Mouse (Mus musculus): Measurements from ENCODE around the gene Hdac9. TPM values are rescaled to one million over a fixed set of nuclear protein-coding genes. Genes with fewer than 3 reads are reported as not detected.

Gene Hdac9
- polyA plus RNA-seq, 1 experiment: 0.06 TPM

DNA sequence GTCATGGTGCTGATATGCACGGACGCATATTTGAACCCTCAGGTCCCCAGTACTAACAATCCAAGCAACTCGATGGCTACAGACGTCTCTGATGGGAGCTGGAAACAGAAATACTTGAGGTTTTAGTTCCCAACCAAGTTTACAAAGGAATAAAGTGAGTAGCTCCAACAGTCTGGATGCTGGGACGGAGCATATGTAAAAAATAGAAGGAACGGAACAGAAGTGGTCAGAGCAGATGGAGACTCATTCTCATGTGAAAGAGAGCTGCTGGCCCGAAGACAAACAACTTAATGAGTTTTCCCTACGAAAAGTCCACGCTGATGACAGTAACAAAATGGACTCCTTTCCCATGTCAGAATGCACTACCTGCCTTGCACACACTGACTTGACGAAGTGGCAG is 518.3 kb downstream of the Hdac9 start:
- H3K79me2 ChIP-seq (ENCODE audit: control insufficient read depth, insufficient read depth): no peaks in the 10 kb centered on the region
- TF ChIP-seq CTCF (IDR thresholded peaks at IDR 0.05; ENCODE audit: control insufficient read depth, insufficient read depth, insufficient read length): no peak
- no peak for TF ChIP-seq MYOD1 (IDR thresholded peaks at IDR 0.05; ENCODE audit: control insufficient read depth, insufficient read length, low read depth)
- no peak for TF ChIP-seq MYOG (IDR thresholded peaks at IDR 0.05; ENCODE audit: control insufficient read depth, extremely low read depth, insufficient read length)
- TF ChIP-seq FOSL1 (IDR thresholded peaks at IDR 0.05; ENCODE audit: insufficient read depth, low read length, poor library complexity, severe bottlenecking): no peak
- TF ChIP-seq MAX (IDR thresholded peaks at IDR 0.05): no peak
- TF ChIP-seq CEBPB (IDR thresholded peaks at IDR 0.05; ENCODE audit: low read depth): no peak
- TF ChIP-seq USF1 (IDR thresholded peaks at IDR 0.05; ENCODE audit: low read depth): no peak

GRCm38 (mm10) chr12:34394342-34394741 is 522.6 kb downstream of the Hdac9 start:
- H3K27me3 ChIP-seq (ENCODE audit: control insufficient read depth, insufficient read depth, insufficient read length): no peaks in the 10 kb centered on the region

More for the DNA sequence above, 518.3 kb downstream of the Hdac9 start:
- Histone ChIP-seq H3K27me3 (ENCODE audit: control insufficient read depth, insufficient read depth, insufficient read length) (no peaks in the 10 kb centered on the region), H3K36me3 (ENCODE audit: control insufficient read depth, insufficient read depth) (no peaks in the 10 kb centered on the region), H3K4me3 (ENCODE audit: insufficient read depth, poor library complexity, severe bottlenecking) (no peak overlapping the region), H3ac (ENCODE audit: control insufficient read depth, insufficient read length, low read depth) (no peak overlapping the region), H3K79me3 (ENCODE audit: low read depth) (no peaks in the 10 kb centered on the region)

DNA sequence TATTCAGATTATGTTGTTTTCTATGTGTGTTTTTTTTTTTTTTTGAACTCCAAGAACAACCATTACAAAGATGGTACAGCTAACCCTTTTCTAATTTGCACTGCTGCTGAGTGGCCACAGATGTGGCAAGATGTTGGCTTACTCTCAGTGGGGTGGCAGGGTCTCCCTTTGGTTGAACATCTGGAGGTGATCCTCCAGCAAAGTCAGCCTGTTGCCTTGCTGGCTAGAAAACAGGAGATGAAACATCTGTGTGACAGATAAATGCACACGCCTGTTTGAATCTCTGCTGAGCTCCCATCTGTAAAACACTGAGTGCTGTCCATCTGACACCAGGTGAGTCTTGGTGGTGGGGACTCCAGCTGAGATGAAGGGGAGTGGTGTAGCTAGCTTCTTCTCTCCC is 537.2 kb downstream of the Hdac9 start:
- Histone ChIP-seq H3K79me3 (ENCODE audit: low read depth) (no peaks in the 10 kb centered on the region), H3ac (ENCODE audit: control insufficient read depth, insufficient read length, low read depth) (no peak overlapping the region), H3K27me3 (ENCODE audit: control insufficient read depth, insufficient read depth, insufficient read length) (no peaks in the 10 kb centered on the region), H3K79me2 (ENCODE audit: control insufficient read depth, insufficient read depth) (no peaks in the 10 kb centered on the region), H3K4me3 (ENCODE audit: insufficient read depth, poor library complexity, severe bottlenecking) (no peak overlapping the region), H3K36me3 (ENCODE audit: control insufficient read depth, insufficient read depth) (no peaks in the 10 kb centered on the region)
- no peak for TF ChIP-seq USF1 (IDR thresholded peaks at IDR 0.05; ENCODE audit: low read depth)
- TF ChIP-seq FOSL1 (IDR thresholded peaks at IDR 0.05; ENCODE audit: insufficient read depth, low read length, poor library complexity, severe bottlenecking): no peak
- TF ChIP-seq MAX (IDR thresholded peaks at IDR 0.05): no peak
- TF ChIP-seq CEBPB (IDR thresholded peaks at IDR 0.05; ENCODE audit: low read depth): no peak
- TF ChIP-seq CTCF (IDR thresholded peaks at IDR 0.05; ENCODE audit: control insufficient read depth, insufficient read depth, insufficient read length): no peak
- no peak for TF ChIP-seq MYOG (IDR thresholded peaks at IDR 0.05; ENCODE audit: control insufficient read depth, extremely low read depth, insufficient read length)
- TF ChIP-seq MYOD1 (IDR thresholded peaks at IDR 0.05; ENCODE audit: control insufficient read depth, insufficient read length, low read depth): no peak

More at GRCm38 (mm10) chr12:34394342-34394741, 522.6 kb downstream of the Hdac9 start:
- H3K36me3 ChIP-seq (ENCODE audit: control insufficient read depth, insufficient read depth): no peaks in the 10 kb centered on the region
- H3ac ChIP-seq (ENCODE audit: control insufficient read depth, insufficient read length, low read depth): no peak overlapping the region
- H3K4me3 ChIP-seq (ENCODE audit: insufficient read depth, poor library complexity, severe bottlenecking): no peak overlapping the region
- no peak for TF ChIP-seq MYOG (IDR thresholded peaks at IDR 0.05; ENCODE audit: control insufficient read depth, extremely low read depth, insufficient read length)
- no peak for TF ChIP-seq USF1 (IDR thresholded peaks at IDR 0.05; ENCODE audit: low read depth)
- TF ChIP-seq MAX (IDR thresholded peaks at IDR 0.05): no peak
- no peak for TF ChIP-seq FOSL1 (IDR thresholded peaks at IDR 0.05; ENCODE audit: insufficient read depth, low read length, poor library complexity, severe bottlenecking)
- TF ChIP-seq CEBPB (IDR thresholded peaks at IDR 0.05; ENCODE audit: low read depth): no peak
- no peak for TF ChIP-seq MYOD1 (IDR thresholded peaks at IDR 0.05; ENCODE audit: control insufficient read depth, insufficient read length, low read depth)
- no peak for TF ChIP-seq CTCF (IDR thresholded peaks at IDR 0.05; ENCODE audit: control insufficient read depth, insufficient read depth, insufficient read length)
- no peaks in the 10 kb centered on the region for H3K79me2 ChIP-seq (ENCODE audit: control insufficient read depth, insufficient read depth)
- no peaks in the 10 kb centered on the region for H3K79me3 ChIP-seq (ENCODE audit: low read depth)

DNA sequence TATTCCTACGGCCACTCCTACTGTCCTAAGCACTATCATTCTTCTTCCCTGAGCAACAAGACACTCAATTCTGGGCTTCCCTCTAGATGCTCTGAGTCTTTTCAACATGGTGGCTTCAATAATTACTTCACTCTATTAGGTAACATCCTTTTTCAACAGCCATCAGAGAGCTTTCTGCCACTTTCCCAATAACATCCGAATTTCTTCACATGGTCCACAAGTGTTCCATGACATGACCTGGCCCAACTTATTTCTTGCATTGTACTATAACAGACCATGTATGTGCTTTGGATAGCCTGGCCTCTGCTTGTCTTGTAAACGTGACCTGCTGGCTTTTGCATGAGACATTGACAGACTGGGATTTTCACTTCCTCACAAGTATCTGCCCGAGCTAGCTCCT is 538.3 kb downstream of the Hdac9 start:
- TF ChIP-seq MYOG (IDR thresholded peaks at IDR 0.05; ENCODE audit: control insufficient read depth, extremely low read depth, insufficient read length) (no peak), MYOD1 (IDR thresholded peaks at IDR 0.05; ENCODE audit: control insufficient read depth, insufficient read length, low read depth) (no peak), USF1 (IDR thresholded peaks at IDR 0.05; ENCODE audit: low read depth) (no peak), CTCF (IDR thresholded peaks at IDR 0.05; ENCODE audit: control insufficient read depth, insufficient read depth, insufficient read length) (no peak), MAX (IDR thresholded peaks at IDR 0.05) (no peak), CEBPB (IDR thresholded peaks at IDR 0.05; ENCODE audit: low read depth) (no peak)
- Histone ChIP-seq H3K27me3 (ENCODE audit: control insufficient read depth, insufficient read depth, insufficient read length) (no peaks in the 10 kb centered on the region), H3K79me3 (ENCODE audit: low read depth) (no peaks in the 10 kb centered on the region), H3K36me3 (ENCODE audit: control insufficient read depth, insufficient read depth) (no peaks in the 10 kb centered on the region), H3ac (ENCODE audit: control insufficient read depth, insufficient read length, low read depth) (no peak overlapping the region), H3K79me2 (ENCODE audit: control insufficient read depth, insufficient read depth) (no peaks in the 10 kb centered on the region), H3K4me3 (ENCODE audit: insufficient read depth, poor library complexity, severe bottlenecking) (no peak overlapping the region)

GRCm38 (mm10) chr12:34351906-34352305 is 565.0 kb downstream of the Hdac9 start:
- Histone ChIP-seq H3K27me3 (ENCODE audit: control insufficient read depth, insufficient read depth, insufficient read length) (no peaks in the 10 kb centered on the region), H3K4me3 (ENCODE audit: insufficient read depth, poor library complexity, severe bottlenecking) (no peak overlapping the region), H3ac (ENCODE audit: control insufficient read depth, insufficient read length, low read depth) (no peak overlapping the region), H3K36me3 (ENCODE audit: control insufficient read depth, insufficient read depth) (no peaks in the 10 kb centered on the region), H3K79me3 (ENCODE audit: low read depth) (no peaks in the 10 kb centered on the region), H3K79me2 (ENCODE audit: control insufficient read depth, insufficient read depth) (no peaks in the 10 kb centered on the region)
- TF ChIP-seq CTCF (IDR thresholded peaks at IDR 0.05; ENCODE audit: control insufficient read depth, insufficient read depth, insufficient read length): no peak
- TF ChIP-seq MAX (IDR thresholded peaks at IDR 0.05): no peak
- no peak for TF ChIP-seq CEBPB (IDR thresholded peaks at IDR 0.05; ENCODE audit: low read depth)
- no peak for TF ChIP-seq MYOD1 (IDR thresholded peaks at IDR 0.05; ENCODE audit: control insufficient read depth, insufficient read length, low read depth)
- TF ChIP-seq MYOG (IDR thresholded peaks at IDR 0.05; ENCODE audit: control insufficient read depth, extremely low read depth, insufficient read length): no peak
- TF ChIP-seq FOSL1 (IDR thresholded peaks at IDR 0.05; ENCODE audit: insufficient read depth, low read length, poor library complexity, severe bottlenecking): no peak
- TF ChIP-seq USF1 (IDR thresholded peaks at IDR 0.05; ENCODE audit: low read depth): no peak

DNA sequence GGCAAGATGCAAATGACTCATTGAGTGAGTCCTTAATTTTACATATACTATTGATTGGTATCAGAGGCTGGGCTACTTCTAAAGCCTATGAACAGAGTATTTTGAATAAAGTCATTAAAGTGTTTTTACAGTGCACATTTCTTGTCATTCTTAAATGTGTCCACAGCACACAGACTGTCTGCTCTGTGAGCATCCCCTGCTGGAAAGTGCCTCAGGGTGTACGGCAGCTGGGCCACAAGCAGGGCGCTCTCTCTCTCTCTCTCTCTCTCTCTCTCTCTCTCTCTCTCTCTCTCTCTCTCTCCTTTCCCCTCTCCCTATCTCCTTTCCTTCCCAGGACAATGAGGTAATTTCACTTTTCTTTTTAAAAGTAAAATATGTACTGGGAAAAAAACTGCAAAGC is 569.4 kb downstream of the Hdac9 start:
- Histone ChIP-seq H3K79me2 (ENCODE audit: control insufficient read depth, insufficient read depth) (no peaks in the 10 kb centered on the region), H3K79me3 (ENCODE audit: low read depth) (no peaks in the 10 kb centered on the region), H3ac (ENCODE audit: control insufficient read depth, insufficient read length, low read depth) (no peak overlapping the region), H3K4me3 (ENCODE audit: insufficient read depth, poor library complexity, severe bottlenecking) (no peak overlapping the region), H3K27me3 (ENCODE audit: control insufficient read depth, insufficient read depth, insufficient read length) (no peaks in the 10 kb centered on the region), H3K36me3 (ENCODE audit: control insufficient read depth, insufficient read depth) (no peaks in the 10 kb centered on the region)
- no peak for TF ChIP-seq MYOG (IDR thresholded peaks at IDR 0.05; ENCODE audit: control insufficient read depth, extremely low read depth, insufficient read length)
- TF ChIP-seq MAX (IDR thresholded peaks at IDR 0.05): no peak
- no peak for TF ChIP-seq CTCF (IDR thresholded peaks at IDR 0.05; ENCODE audit: control insufficient read depth, insufficient read depth, insufficient read length)
- no peak for TF ChIP-seq CEBPB (IDR thresholded peaks at IDR 0.05; ENCODE audit: low read depth)
- TF ChIP-seq USF1 (IDR thresholded peaks at IDR 0.05; ENCODE audit: low read depth): no peak
- no peak for TF ChIP-seq FOSL1 (IDR thresholded peaks at IDR 0.05; ENCODE audit: insufficient read depth, low read length, poor library complexity, severe bottlenecking)
- no peak for TF ChIP-seq MYOD1 (IDR thresholded peaks at IDR 0.05; ENCODE audit: control insufficient read depth, insufficient read length, low read depth)

Measured in C2C12 (cell line).